Mouse (Mus musculus) natural killer cell, adult 2 months (primary cell): ENCODE measurements around the gene Ccr8.

Experiments used
- DNase-seq, 2 experiments: peaks; one replicate each; pipeline ENCODE4 v3.0.0; 2022; ENCODE audit warnings: low spot score in 2 of 2

Gene Ccr8

GRCm38 (mm10) chr9:120132980-120133754 is 41.3 kb downstream of the Ccr8 start:
- no peak for DNase-seq

- no peak for DNase-seq
Measured at GRCm38 (mm10) chr9:120133755-120134475, 42.0 kb downstream of the Ccr8 start.

GRCm38 (mm10) chr9:120134529-120135160 is 42.7 kb downstream of the Ccr8 start:
- no peak for DNase-seq

- no peak for DNase-seq
Measured at GRCm38 (mm10) chr9:120135454-120135853, 43.5 kb downstream of the Ccr8 start.

GRCm38 (mm10) chr9:120140652-120141051 is 48.7 kb downstream of the Ccr8 start:
- peak; percentile 39 to 64 for DNase-seq

- DNase-seq = no peak
Measured at GRCm38 (mm10) chr9:120144474-120144873, 52.6 kb downstream of the Ccr8 start.
